Mouse (Mus musculus) liver, adult 2 months (tissue): ENCODE measurements around the gene Gab2.

Experiments used
- CTCF ChIP-seq: fragments of 200-500 bp; IDR thresholded peaks from 2 replicates; pipeline ENCODE4 v1.5.1; 2011; ENCODE audit warnings: low read depth, low read length, control low read depth
- POLR2A ChIP-seq: fragments of 200-500 bp; IDR thresholded peaks from 2 replicates; pipeline ENCODE4 v1.6.1; 2011; ENCODE audit warnings: low read length, control low read depth; ENCODE audit not compliant: insufficient read depth; ENCODE audit errors: extremely low read depth

- TF ChIP-seq POLR2A (no peak), CTCF (no peak)
Measured at GRCm38 (mm10) chr7:97210064-97210685, 128.8 kb downstream of the Gab2 start.
